Mouse (Mus musculus): ENCODE measurements around the gene Sipa1l3. TPM values are rescaled to one million over a fixed set of nuclear protein-coding genes. Genes with fewer than 3 reads are reported as not detected.
A peak's percentile ranks its signal among the peaks of the same experiment; 100 is the strongest.

Sipa1l3 gene
- polyA plus RNA-seq (2015; fragmentation: Nextera tagmentation; extraction: Ambion mirVana) = 19.0 and 22.4 TPM in 2 replicates

DNA sequence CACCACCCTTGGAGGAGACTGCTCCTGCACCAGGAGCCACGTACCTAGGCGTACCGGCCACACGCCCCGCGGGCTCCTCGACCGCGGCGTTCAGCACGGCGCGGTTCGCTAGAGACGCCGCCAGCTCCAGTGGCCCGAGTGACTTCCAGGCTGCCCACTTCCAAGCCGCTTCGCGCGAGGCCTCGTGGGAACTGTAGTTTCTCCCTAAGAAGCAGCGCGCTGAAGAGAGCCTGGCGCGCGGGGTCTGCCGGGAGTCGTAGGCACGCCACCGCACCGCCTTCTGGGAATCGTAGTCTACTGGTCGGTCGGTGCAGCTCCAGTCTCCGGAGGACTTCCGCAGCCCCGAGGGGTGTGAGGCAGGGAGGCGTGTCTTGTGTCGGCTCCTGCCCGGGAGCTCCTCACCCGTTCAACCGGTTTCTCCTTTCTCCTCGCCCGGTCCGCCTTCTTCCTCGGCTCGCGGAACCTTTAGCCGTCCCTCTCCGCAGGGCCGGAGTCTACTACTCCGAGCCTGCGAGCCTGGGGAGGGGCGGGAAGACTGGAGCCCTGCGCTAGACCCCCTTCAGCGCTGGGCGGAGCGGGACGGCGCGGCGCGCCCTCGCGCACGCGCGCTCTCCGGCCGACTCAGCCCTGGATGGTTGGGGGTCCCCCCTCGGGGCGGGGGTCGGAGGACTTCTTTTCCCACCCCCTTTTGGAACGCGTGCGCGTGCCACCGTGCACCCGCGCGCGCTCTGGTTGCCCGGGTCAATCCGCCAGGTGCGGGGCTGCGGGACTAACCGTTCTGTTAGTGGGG is at the start of gene Sipa1l3:
Sipa1l3 (minus strand) TSS at position 221 of the 790 bp plus-strand sequence.
- peak within 1 kb of the TSS; percentile 85 for H3K9ac ChIP-seq
- peak within 1 kb of the TSS; percentile 90 for H3K4me3 ChIP-seq
- H3K4me1 ChIP-seq = peaks cover 22% of the 10 kb centered on the region
- peak; percentile 98 for ATAC-seq (replicated peaks)
- under 1% methylated on average over 88 of the region's 88 CpGs for WGBS
- peak within 1 kb of the TSS; percentile 60 for H3K4me2 ChIP-seq
- no peaks in the 10 kb centered on the region for H3K36me3 ChIP-seq (replicated peaks)
- H3K27me3 ChIP-seq (replicated peaks) = no peaks in the 10 kb centered on the region
- no peaks in the 10 kb centered on the region for H3K9me3 ChIP-seq
- peak within 1 kb of the TSS; percentile 92 for H3K27ac ChIP-seq

DNA sequence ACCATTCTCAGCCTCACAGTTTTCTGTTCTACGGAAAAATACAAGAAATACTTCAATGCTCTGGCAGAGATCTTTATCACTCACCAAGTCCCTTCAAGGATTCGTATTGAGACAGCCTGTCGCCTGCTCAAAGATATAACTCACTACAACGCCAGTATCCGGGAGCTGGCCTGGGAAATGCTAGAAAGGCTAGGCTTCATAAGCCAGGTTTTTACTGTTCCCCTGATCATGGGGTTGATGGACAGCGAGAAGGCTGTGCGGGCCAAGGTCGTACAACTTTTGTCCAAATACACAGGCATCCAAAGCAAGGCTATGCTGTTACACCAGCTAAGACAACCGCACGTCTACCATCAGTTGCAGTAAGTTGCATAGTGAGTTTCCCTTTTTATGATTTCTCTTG is 44.6 kb upstream of the Sipa1l3 start:
- Histone ChIP-seq H3K4me1 (no peaks in the 10 kb centered on the region), H3K4me2 (no peak overlapping the region), H3K4me3 (no peak overlapping the region), H3K27ac (no peak overlapping the region), H3K27me3 (replicated peaks) (no peaks in the 10 kb centered on the region), H3K36me3 (replicated peaks) (no peaks in the 10 kb centered on the region), H3K9ac (no peak overlapping the region), H3K9me3 (no peaks in the 10 kb centered on the region)
- WGBS = 92% methylated on average over 10 of the region's 10 CpGs
- ATAC-seq (replicated peaks) = no peak

DNA sequence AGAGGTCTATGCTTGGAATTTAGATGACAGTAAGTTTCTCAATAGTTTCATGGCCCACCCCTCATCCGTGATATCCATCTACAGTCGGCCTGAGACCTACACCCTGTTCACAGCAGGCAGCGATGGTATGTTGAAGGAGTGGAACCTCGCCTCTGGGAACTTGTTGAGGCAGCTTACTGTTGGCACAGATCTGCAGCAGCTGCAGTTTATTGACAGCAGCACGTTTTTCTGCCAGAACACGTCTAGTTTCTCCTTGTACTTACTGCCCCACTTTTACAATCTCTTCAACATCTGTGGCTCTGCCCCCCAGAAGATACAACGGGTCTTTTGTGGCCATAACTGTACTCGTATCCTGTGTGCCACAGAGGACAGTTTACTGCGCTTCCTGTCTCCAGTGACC is 42.6 kb upstream of the Sipa1l3 start:
- Histone ChIP-seq H3K9me3 (no peaks in the 10 kb centered on the region), H3K4me2 (no peak overlapping the region), H3K4me3 (no peak overlapping the region), H3K27me3 (replicated peaks) (no peaks in the 10 kb centered on the region), H3K4me1 (no peaks in the 10 kb centered on the region), H3K36me3 (replicated peaks) (no peaks in the 10 kb centered on the region), H3K27ac (no peak overlapping the region), H3K9ac (no peak overlapping the region)
- no peak for ATAC-seq (replicated peaks)
- WGBS = 88% methylated on average over 9 of the region's 9 CpGs

DNA sequence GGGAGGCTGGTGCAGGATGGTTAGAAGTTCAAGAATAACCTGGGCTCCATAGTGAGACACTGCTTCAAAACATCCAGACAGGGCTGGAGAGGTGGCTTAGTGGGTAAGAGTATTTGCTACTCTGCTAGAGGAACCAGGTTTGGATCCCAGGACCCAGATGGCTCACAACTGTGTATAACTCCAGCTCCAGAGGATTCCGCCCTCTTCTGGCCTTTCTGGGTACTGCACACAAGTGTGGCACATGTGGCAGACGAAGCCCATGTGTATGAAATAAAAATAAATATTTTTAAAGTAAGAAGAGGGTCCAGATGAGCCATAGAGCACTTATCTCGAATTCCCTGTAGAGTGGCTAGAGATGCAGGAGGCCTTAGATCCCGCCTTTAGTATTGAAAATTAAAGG is 40.8 kb upstream of the Sipa1l3 start:
- H3K4me2 ChIP-seq = no peak overlapping the region
- H3K27ac ChIP-seq = no peak overlapping the region
- no peaks in the 10 kb centered on the region for H3K27me3 ChIP-seq (replicated peaks)
- ATAC-seq (replicated peaks) = no peak
- H3K4me3 ChIP-seq = no peak overlapping the region
- H3K4me1 ChIP-seq = no peaks in the 10 kb centered on the region
- no peaks in the 10 kb centered on the region for H3K9me3 ChIP-seq
- H3K9ac ChIP-seq = no peak overlapping the region
- WGBS = 79% methylated on average over 4 of the region's 4 CpGs
- no peaks in the 10 kb centered on the region for H3K36me3 ChIP-seq (replicated peaks)

DNA sequence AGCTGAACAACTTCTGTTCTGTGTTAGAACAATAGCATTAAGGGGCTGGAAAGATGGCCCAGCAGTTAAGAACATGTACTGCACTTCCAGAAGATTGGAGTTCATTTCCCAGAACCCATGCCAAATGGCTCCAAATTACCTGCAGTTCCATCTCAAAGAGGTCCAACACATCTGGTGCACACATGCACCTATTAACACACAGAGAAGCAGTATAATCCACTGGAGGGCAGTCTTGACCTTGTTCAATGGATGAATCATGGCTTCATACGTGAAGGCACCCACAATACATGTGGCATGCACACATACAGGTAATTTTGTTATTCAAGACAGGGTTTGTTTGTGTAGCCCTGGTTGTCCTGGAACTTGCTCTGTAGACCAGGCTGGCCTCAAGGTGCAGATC is 40.3 kb upstream of the Sipa1l3 start:
- Histone ChIP-seq H3K36me3 (replicated peaks) (no peaks in the 10 kb centered on the region), H3K27me3 (replicated peaks) (no peaks in the 10 kb centered on the region), H3K4me2 (no peak overlapping the region), H3K9ac (no peak overlapping the region), H3K27ac (no peak overlapping the region), H3K4me1 (no peaks in the 10 kb centered on the region), H3K4me3 (no peak overlapping the region), H3K9me3 (no peaks in the 10 kb centered on the region)
- no peak for ATAC-seq (replicated peaks)
- WGBS = 90% methylated on average over 1 of the region's 1 CpGs

DNA sequence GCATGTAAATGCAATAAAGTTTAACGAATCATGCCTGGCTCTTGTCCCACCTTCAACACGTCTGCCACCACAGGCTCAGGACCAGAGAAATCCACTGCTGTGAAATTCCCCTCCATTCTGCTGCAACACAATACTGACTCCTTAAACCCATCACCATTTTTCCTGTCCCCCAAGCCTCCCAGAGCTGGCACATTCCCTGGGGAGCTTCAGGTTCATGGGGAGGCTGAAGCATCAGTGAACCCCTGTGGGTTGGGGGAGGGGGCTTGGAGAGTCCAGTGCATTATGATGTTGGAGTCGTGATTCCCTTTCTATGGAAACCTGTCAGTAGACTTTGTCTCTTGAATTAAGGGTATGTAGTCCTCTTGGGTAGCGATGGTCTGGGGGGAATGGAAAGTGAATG is 37.8 kb upstream of the Sipa1l3 start:
- Histone ChIP-seq H3K27me3 (replicated peaks) (no peaks in the 10 kb centered on the region), H3K4me2 (no peak overlapping the region), H3K27ac (no peak overlapping the region), H3K9me3 (no peaks in the 10 kb centered on the region), H3K9ac (no peak overlapping the region), H3K4me3 (no peak overlapping the region), H3K4me1 (no peaks in the 10 kb centered on the region), H3K36me3 (replicated peaks) (no peaks in the 10 kb centered on the region)
- ATAC-seq (replicated peaks) = no peak
- WGBS = 82% methylated on average over 4 of the region's 4 CpGs

DNA sequence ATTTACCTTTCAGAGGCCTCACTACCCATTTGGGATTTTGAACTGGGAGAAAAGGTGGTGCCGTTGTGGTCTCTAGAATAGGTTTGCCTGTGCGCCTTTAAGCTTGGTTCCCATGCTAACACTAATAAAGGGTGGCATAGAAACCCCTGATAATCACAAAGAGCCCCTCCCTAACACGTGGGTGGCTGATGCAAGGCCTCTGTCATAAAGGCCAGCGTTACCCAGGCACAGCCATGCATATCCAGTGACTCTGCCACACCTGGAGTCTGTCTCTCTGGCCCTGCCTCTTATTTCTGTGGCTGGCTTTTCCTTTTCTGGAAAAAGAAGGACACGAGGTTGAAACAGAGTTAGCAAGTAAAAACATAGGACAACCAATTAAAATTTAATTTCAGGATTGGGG is 37.1 kb upstream of the Sipa1l3 start:
- no peaks in the 10 kb centered on the region for H3K9me3 ChIP-seq
- H3K9ac ChIP-seq = no peak overlapping the region
- no peak overlapping the region for H3K4me3 ChIP-seq
- H3K27me3 ChIP-seq (replicated peaks) = no peaks in the 10 kb centered on the region
- H3K36me3 ChIP-seq (replicated peaks) = no peaks in the 10 kb centered on the region
- no peak overlapping the region for H3K27ac ChIP-seq
- WGBS = 79% methylated on average over 5 of the region's 5 CpGs
- ATAC-seq (replicated peaks) = no peak
- H3K4me2 ChIP-seq = no peak overlapping the region
- H3K4me1 ChIP-seq = no peaks in the 10 kb centered on the region

DNA sequence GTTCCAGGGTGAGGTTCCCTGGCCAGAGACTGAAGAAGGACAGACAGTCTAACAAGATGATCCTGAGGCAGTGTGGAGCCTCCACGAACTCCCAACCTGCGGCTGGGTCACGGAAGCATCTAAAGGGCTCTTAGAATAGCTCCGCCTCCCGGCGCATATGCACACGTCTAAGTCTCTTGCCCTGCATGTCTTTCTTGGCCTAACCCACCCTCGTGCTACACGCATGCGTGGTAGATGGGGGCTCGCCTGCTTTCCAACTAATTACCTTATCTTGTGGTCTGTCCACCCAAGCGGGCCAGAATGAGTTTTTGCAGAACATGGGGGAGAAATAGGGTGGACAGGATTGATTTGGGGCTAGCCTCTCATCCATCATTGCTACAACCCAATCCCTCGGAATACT is 36.6 kb upstream of the Sipa1l3 start:
- WGBS = 89% methylated on average over 13 of the region's 13 CpGs
- Histone ChIP-seq H3K9ac (no peak overlapping the region), H3K4me3 (no peak overlapping the region), H3K9me3 (no peaks in the 10 kb centered on the region), H3K4me1 (no peaks in the 10 kb centered on the region), H3K4me2 (no peak overlapping the region), H3K27me3 (replicated peaks) (no peaks in the 10 kb centered on the region), H3K27ac (no peak overlapping the region), H3K36me3 (replicated peaks) (no peaks in the 10 kb centered on the region)
- no peak for ATAC-seq (replicated peaks)

DNA sequence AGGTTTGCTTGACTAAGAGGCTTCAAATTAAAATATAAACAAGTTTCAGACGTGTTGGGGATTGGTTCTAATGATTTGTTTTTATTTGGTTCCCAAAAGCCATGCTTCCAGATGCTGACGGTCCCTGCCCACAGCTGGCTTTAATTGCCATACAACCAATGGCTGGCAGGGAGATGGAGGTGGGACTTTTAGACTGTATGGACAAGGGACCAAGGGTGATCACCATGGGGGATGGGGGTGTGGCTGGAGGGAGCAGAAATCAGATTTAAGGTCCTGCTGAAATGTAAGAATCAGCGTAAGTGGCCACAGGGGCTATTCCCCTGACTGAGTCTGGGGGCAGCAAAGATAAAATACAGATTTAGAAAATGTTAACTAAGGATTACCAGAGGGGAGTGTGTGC is 32.2 kb upstream of the Sipa1l3 start:
- H3K36me3 ChIP-seq (replicated peaks) = no peaks in the 10 kb centered on the region
- 62% methylated on average over 3 of the region's 3 CpGs for WGBS
- no peak overlapping the region for H3K4me2 ChIP-seq
- no peak overlapping the region for H3K4me3 ChIP-seq
- no peak overlapping the region for H3K9ac ChIP-seq
- H3K27me3 ChIP-seq (replicated peaks) = no peaks in the 10 kb centered on the region
- no peak for ATAC-seq (replicated peaks)
- H3K27ac ChIP-seq = no peak overlapping the region
- H3K9me3 ChIP-seq = no peaks in the 10 kb centered on the region
- no peaks in the 10 kb centered on the region for H3K4me1 ChIP-seq

DNA sequence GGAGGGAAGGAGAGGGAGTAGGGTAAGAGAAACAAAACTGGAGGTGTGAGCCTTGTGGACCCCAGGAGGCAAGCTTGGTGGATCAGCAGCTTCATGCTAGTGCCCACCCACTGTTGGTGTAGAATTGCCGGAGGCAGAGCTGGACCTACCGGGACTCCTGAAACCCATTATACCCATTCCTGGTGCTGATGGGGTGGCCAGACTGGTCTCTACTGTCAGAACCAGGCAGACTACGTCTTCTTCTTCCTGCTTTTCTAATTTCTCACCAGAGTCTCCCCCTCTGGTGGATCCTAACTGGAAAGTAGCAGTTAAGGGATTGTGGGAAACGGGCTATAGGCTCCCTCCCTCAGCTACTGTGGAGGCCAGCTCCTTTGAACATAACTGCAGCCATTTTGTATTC is 23.2 kb upstream of the Sipa1l3 start:
- no peak for ATAC-seq (replicated peaks)
- Histone ChIP-seq H3K9me3 (no peaks in the 10 kb centered on the region), H3K4me1 (no peaks in the 10 kb centered on the region), H3K4me2 (no peak overlapping the region), H3K36me3 (replicated peaks) (no peaks in the 10 kb centered on the region), H3K27ac (no peak overlapping the region), H3K27me3 (replicated peaks) (no peaks in the 10 kb centered on the region), H3K4me3 (no peak overlapping the region), H3K9ac (no peak overlapping the region)
- WGBS = 80% methylated on average over 4 of the region's 4 CpGs

DNA sequence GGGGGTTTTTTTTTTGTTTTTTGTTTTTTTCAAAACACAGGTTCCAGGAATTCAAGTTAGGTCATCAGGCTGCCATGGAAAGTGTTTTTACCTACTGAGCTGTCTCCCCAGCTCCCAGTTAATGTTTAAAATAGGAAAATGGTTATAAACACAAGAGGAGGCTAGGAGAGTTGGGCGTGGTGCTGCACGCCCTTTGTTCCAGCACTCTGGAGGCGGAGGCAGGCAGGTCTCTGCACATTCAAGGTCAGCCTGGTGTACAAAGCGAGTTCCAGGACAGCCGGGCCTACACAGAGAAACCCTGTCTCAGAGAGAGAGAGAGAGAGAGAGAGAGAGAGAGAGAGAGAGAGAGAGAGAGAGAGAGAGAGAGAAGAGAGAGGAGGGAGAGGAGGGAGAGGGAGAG is 22.7 kb upstream of the Sipa1l3 start:
- Histone ChIP-seq H3K4me1 (no peaks in the 10 kb centered on the region), H3K9ac (no peak overlapping the region)

DNA sequence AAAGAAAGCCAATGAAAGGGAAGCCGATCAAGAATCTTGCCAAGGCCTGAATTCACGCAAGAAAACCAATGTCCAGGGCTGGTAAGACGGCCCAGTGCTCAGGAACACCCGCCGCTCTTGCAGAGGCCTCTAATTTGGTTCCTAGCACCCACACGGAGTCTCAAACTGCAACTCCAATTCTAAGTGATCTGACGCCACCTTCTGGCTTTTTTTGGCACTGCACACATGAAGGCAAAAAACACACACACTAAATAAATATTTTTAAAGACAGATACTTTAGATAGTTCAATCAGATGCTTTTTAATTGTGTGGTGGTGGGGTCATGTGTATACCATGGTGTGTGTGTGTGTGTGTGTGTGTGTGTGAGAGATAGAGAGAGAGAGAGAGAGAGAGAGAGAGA is 22.2 kb upstream of the Sipa1l3 start:
- Histone ChIP-seq H3K4me1 (no peaks in the 10 kb centered on the region), H3K9ac (no peak overlapping the region), H3K27ac (no peak overlapping the region), H3K9me3 (no peaks in the 10 kb centered on the region), H3K4me2 (no peak overlapping the region), H3K36me3 (replicated peaks) (no peaks in the 10 kb centered on the region), H3K27me3 (replicated peaks) (no peaks in the 10 kb centered on the region), H3K4me3 (no peak overlapping the region)
- 92% methylated on average over 7 of the region's 7 CpGs for WGBS
- ATAC-seq (replicated peaks) = no peak

More for the DNA sequence above, 22.7 kb upstream of the Sipa1l3 start:
- 94% methylated on average over 5 of the region's 5 CpGs for WGBS
- no peak overlapping the region for H3K4me2 ChIP-seq
- ATAC-seq (replicated peaks) = no peak
- H3K9me3 ChIP-seq = no peaks in the 10 kb centered on the region
- no peaks in the 10 kb centered on the region for H3K36me3 ChIP-seq (replicated peaks)
- no peak overlapping the region for H3K4me3 ChIP-seq
- H3K27me3 ChIP-seq (replicated peaks) = no peaks in the 10 kb centered on the region
- no peak overlapping the region for H3K27ac ChIP-seq

DNA sequence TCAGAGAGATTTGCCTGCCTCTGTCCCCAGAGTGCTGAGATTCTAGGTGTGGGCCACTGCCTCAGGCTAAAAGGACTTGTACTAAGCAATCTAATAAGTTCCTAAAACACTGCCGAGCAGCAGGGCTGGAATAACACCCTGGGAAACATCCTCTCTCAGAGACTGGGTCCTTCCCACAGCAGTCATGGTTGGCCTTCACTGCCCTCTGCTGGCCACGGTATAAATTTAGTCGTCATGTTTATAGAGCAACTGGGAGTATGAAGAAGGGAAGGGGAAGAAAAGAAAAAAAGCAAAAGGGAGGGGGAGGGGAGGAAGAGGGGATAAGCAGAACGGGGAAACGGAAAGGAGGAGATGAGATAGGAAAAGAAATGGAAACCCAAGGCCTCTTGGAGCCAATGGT is 5.3 kb upstream of the Sipa1l3 start:
- Histone ChIP-seq H3K9ac (no peak overlapping the region), H3K4me1 (peaks cover 5% of the 10 kb centered on the region; the same call in 1 of the 2 replicates), H3K27ac (no peak overlapping the region), H3K9me3 (no peaks in the 10 kb centered on the region), H3K36me3 (replicated peaks) (no peaks in the 10 kb centered on the region), H3K4me2 (no peak overlapping the region), H3K4me3 (no peak overlapping the region), H3K27me3 (replicated peaks) (no peaks in the 10 kb centered on the region)
- 1% methylated on average over 5 of the region's 5 CpGs for WGBS
- no peak for ATAC-seq (replicated peaks)

All from midbrain, embryonic 15.5 days (tissue).